ENCODE assay signal across 9 mouse cellular contexts in the genomic region with DNA sequence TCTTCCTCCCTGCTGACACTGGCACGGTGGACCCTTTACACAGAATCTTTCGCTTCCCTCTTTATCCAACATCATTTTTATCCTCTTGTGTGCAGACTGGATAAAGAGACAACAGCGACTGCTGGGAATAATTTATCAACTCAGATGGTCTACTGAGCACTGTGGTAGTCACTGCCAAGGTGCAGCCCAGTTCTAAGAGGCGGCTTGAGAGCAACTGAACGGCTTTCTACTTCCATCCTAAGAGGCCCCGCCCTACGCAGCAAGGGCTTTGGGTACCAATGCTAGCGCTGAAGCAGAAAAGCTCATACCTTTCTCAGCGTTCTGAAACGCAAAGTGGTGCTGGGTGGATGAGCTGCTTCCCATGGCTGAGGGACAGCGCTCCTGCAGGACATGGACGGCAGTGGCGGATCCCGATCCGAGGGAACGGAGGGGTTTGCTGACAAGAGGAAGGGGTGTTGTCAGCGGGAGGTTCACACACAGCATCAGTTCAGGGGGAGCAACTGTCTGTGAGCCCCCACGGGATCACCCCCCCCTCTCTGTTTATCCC. TPM values are rescaled to one million over a fixed set of nuclear protein-coding genes. Genes with fewer than 3 reads are reported as not detected.
A peak's percentile ranks its signal among the peaks of the same experiment; 100 is the strongest.
DNase-seq lines count a peak whose midpoint lies in the region; ATAC-seq lines count a peak whose summit lies in the region.
"Had no signal": no experiment of that assay in that cellular context is flagged by ENCODE, and none has a peak within 500 bp of the region (broad histone marks: within the 10 kb centered on the region; RNA-seq: fewer than 3 reads in every experiment).

No protein-coding gene starts in this region.

- H3K4me1 ChIP-seq in kidney, embryonic 16.5 days (ENCODE audit: insufficient read depth, low read length): peaks cover 16% of the 10 kb centered on the region
- peaks cover 5% of the 10 kb centered on the region; the same call in 1 of the 2 replicates for H3K4me1 ChIP-seq in neural tube, embryonic 13.5 days (replicated peaks)

- no peak overlapping the region for H3K9ac ChIP-seq in kidney, embryonic 16.5 days (replicated peaks; ENCODE audit: low read length)
- 0 out of 2 replicates have a peak overlapping the region, but pooled peaks have one; percentile 2 for H3K9ac ChIP-seq in neural tube, embryonic 13.5 days

- peak; percentile 19 for DNase-seq in kidney, postnatal 10 days
- peak; percentile 53 for DNase-seq in embryo, embryonic 10.5 days (ENCODE audit: low spot score)
- no peak for DNase-seq in gastrocnemius, postnatal 4 days (ENCODE audit: low spot score in 2 of 2)
- DNase-seq in layer of hippocampus, adult 9-10 months (ENCODE audit: low spot score): no peak
- no peak for DNase-seq in lung, postnatal 25 days (ENCODE audit: low spot score)

- no peaks in the 10 kb centered on the region for H3K27me3 ChIP-seq in kidney, embryonic 16.5 days (ENCODE audit: insufficient read depth, low read length)
- H3K27me3 ChIP-seq in neural tube, embryonic 13.5 days: no peaks in the 10 kb centered on the region

- H3K4me2 ChIP-seq in kidney, embryonic 16.5 days (replicated peaks; ENCODE audit: low read depth, low read length): no peak overlapping the region
- H3K4me2 ChIP-seq in neural tube, embryonic 13.5 days: peak overlapping the region; percentile 31

- no peak overlapping the region for H3K4me3 ChIP-seq in kidney, embryonic 16.5 days (ENCODE audit: low read length)
- 0 out of 2 replicates have a peak overlapping the region, but pooled peaks have one; percentile 4 for H3K4me3 ChIP-seq in neural tube, embryonic 13.5 days

- WGBS in kidney, embryonic 16.5 days: 33% methylated on average over 18 of the region's 18 CpGs
- whole genome bisulfite sequencing in neural tube, embryonic 13.5 days: 28% methylated on average over 18 of the region's 18 CpGs

- H3K9me3 ChIP-seq in kidney, embryonic 16.5 days (ENCODE audit: low read length): peaks cover 5% of the 10 kb centered on the region; the same call in 1 of the 2 replicates
- H3K9me3 ChIP-seq in neural tube, embryonic 13.5 days: no peaks in the 10 kb centered on the region

- no peak overlapping the region for H3K27ac ChIP-seq in kidney, embryonic 16.5 days (ENCODE audit: low read length)
- H3K27ac ChIP-seq in neural tube, embryonic 13.5 days (replicated peaks): no peak overlapping the region

- no peak for ATAC-seq in kidney, embryonic 16.5 days (ENCODE audit: low FRiP score, low TSS enrichment)
- peak; percentile 33 for ATAC-seq in granulocyte monocyte progenitor cell, adult 5-6 weeks (replicated peaks; ENCODE audit: poor library complexity, severe bottlenecking)
- ATAC-seq in neural tube, embryonic 13.5 days (ENCODE audit: low read depth): peak; percentile 58; the same call in 1 of the 2 replicates

- H3K36me3 ChIP-seq in kidney, embryonic 16.5 days (ENCODE audit: insufficient read depth, low read length): no peaks in the 10 kb centered on the region
- no peaks in the 10 kb centered on the region for H3K36me3 ChIP-seq in neural tube, embryonic 13.5 days

RNA-seq across cellular contexts. Expression of a gene that starts 3.2 kb away (rescaled TPM):
- polyA plus RNA-seq in kidney, embryonic 16.5 days (2015; fragmentation: Nextera tagmentation; extraction: Ambion mirVana): 0.10 and 0.37 TPM in 2 replicates
- not detected in 2 replicates for total RNA-seq in granulocyte monocyte progenitor cell, adult 5-6 weeks (2014; fragmentation: Nextera tagmentation)
- not detected in 2 replicates for total RNA-seq in granulocyte monocyte progenitor cell, adult 5-6 weeks (2017)
- 0.21 and 0.67 TPM in 2 replicates for polyA plus RNA-seq in neural tube, embryonic 13.5 days (2015; fragmentation: Nextera tagmentation; extraction: Ambion mirVana)
- under 1 TPM; 0.08 to 0.29 TPM for total RNA-seq in gastrocnemius, postnatal 4 days (2021)

RNA-seq across cellular contexts. Expression of a gene that starts 25.1 kb away (rescaled TPM):
- 24.2 and 24.3 TPM in 2 replicates for polyA plus RNA-seq in kidney, embryonic 16.5 days (2015; fragmentation: Nextera tagmentation; extraction: Ambion mirVana)
- 5.8 and 17.9 TPM in 2 replicates for total RNA-seq in granulocyte monocyte progenitor cell, adult 5-6 weeks (2014; fragmentation: Nextera tagmentation)
- total RNA-seq in granulocyte monocyte progenitor cell, adult 5-6 weeks (2017): 7.2 and 11.9 TPM in 2 replicates
- 14.3 and 14.6 TPM in 2 replicates for polyA plus RNA-seq in neural tube, embryonic 13.5 days (2015; fragmentation: Nextera tagmentation; extraction: Ambion mirVana)
- total RNA-seq in gastrocnemius, postnatal 4 days (2021): 10 to 100 TPM; 16.6 to 16.7 TPM

RNA-seq across cellular contexts. Expression of a gene that starts 37.7 kb away (rescaled TPM):
- polyA plus RNA-seq in kidney, embryonic 16.5 days (2015; fragmentation: Nextera tagmentation; extraction: Ambion mirVana): 0.37 and 0.45 TPM in 2 replicates
- not detected in 2 replicates for total RNA-seq in granulocyte monocyte progenitor cell, adult 5-6 weeks (2014; fragmentation: Nextera tagmentation)
- total RNA-seq in granulocyte monocyte progenitor cell, adult 5-6 weeks (2017): not detected in 2 replicates
- polyA plus RNA-seq in neural tube, embryonic 13.5 days (2015; fragmentation: Nextera tagmentation; extraction: Ambion mirVana): not detected in 2 replicates
- total RNA-seq in gastrocnemius, postnatal 4 days (2021): not detected
- polyA plus RNA-seq: intestine, embryonic 14.5 days had no signal

RNA-seq across cellular contexts. Expression of a gene that starts 57.4 kb away (rescaled TPM):
- polyA plus RNA-seq in kidney, embryonic 16.5 days (2015; fragmentation: Nextera tagmentation; extraction: Ambion mirVana): 39.2 and 42.6 TPM in 2 replicates
- 41.2 and 46.9 TPM in 2 replicates for total RNA-seq in granulocyte monocyte progenitor cell, adult 5-6 weeks (2014; fragmentation: Nextera tagmentation)
- 67.5 and 84.2 TPM in 2 replicates for total RNA-seq in granulocyte monocyte progenitor cell, adult 5-6 weeks (2017)
- 26.1 and 28.2 TPM in 2 replicates for polyA plus RNA-seq in neural tube, embryonic 13.5 days (2015; fragmentation: Nextera tagmentation; extraction: Ambion mirVana)
- total RNA-seq in gastrocnemius, postnatal 4 days (2021): 10 to 100 TPM; 25.5 to 28.4 TPM

Comparison
In these comparisons a context has a peak if more than half of its experiments do, and no peak if none do; other contexts are left out.
1. DNase-seq: peak in kidney, postnatal 10 days (single experiment) and embryo, embryonic 10.5 days (single experiment); none in gastrocnemius, postnatal 4 days (0 of 2), layer of hippocampus, adult 9-10 months (single experiment) and lung, postnatal 25 days (single experiment).